Mouse (Mus musculus): ENCODE results near the gene Rnf126.

The Rnf126 gene

DNA sequence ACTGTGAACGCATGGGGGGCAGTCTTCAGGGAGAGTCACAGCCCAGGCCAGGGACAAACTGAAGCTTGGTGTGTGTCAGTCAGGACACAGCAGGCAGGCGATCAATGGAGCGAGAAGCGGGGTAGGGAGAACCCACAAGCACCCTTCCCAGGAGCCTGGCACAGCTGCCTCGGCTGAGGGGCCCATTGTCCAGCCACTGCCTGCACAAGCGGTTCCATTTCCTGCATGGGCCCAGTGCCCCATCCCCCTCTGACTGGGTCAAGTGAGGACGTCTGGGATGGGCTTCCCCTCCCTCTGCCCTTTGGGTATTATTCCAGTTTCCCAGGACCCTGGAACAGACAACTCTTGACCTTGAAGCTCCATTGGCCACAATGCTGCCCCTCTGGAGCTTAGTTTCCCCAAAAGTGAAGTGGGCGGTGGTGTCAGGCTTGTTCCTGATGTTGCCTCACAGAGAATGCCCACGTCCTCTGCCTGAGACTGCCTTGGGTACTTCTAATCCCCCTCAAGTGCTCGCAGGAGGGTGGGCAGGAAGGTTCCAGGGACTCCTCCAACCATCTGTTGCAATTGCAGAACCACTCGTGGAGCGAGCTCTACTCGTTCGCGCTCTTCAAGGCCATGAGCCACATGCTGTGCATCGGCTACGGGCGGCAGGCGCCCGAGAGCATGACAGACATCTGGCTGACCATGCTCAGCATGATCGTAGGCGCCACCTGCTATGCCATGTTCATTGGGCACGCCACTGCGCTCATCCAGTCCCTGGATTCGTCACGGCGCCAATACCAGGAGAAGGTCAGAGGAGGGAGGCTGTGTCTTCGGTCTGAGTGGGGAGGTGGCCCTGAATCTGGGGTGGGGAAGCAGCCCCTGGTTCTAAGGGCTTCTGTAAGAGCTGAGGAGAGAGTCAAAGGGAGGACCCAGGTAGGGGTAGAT is 38.2 kb downstream of the Rnf126 start:
- DNase-seq (ENCODE audit: low spot score), result no peak

DNA sequence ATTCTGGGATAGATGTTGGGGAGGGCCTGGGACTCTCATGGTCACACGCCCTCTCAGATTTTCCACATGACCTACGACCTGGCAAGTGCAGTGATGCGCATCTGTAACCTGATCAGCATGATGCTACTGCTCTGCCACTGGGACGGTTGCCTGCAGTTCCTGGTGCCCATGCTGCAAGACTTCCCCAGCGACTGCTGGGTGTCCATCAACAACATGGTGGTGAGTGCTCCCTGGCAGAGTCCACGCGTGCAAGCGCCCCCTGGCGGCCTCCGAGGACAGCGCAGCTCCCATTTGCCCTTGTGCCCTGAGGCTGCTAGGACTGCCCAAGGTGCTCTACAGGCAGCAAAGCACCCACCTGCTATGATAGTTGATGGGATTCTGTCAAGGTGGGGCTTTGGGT is 40.7 kb downstream of the Rnf126 start:
- peak; percentile 67 for DNase-seq (ENCODE audit: low spot score)

DNA sequence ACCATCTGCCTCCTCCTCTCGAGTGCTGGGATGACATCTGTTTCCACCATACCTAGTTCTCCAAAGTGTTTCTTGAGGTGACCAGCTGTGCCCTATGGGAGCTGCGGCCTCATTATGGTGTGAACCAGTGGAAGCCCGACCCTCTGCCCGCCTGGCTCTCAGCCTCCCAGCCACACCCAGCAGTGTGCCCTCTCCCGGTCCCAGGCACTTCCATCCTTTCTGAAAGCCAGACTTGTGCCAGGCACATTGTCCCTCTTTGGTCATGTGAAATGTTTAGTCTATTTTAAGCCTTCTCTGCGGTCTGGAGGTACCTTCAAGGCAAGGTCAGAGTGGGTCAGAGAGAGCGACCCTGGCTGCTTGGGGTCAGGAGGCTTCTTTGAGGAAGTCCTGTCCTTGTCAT is 43.1 kb downstream of the Rnf126 start:
- DNase-seq (ENCODE audit: low spot score), result no peak

DNA sequence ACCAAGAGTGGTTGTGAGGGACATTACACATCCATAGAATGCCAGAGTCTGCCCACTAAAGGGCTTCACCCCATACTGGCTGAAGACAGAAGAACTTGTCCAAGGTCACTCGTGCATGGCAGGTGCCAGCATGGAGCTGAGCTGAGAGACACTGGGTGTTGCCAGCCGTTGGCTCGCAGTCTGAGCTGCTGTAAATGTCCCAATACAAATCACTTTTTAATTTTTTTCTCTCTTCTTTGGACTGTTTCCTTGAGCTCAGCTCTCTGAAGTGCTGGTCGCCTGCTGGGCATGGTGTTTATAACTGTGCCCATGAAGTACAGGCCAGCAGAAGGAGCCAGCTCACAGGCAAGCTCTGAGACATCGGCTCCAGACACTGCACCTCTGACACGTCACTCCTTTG is 43.7 kb downstream of the Rnf126 start:
- DNase-seq (ENCODE audit: low spot score), result no peak

DNA sequence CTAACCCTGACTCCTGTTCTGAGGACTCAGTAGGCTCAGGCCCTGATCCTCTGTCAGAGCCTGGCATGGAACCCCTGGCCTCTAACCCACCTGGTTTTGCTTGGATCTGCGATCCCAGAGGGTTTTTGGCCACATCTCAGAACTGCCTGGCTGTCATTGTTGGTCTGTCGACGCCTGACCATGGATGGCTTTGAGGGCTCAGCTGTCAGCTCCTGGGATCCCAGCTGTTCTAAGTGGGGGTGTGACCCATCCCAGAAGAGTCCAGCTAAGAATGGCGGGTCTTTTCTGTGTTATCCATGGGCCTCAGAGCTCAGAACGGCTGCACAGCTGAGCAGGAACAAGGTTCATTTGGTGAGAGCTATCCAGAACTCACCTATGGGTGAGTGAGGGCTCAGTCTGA is 45.7 kb downstream of the Rnf126 start:
- DNase-seq (ENCODE audit: low spot score), result no peak

DNA sequence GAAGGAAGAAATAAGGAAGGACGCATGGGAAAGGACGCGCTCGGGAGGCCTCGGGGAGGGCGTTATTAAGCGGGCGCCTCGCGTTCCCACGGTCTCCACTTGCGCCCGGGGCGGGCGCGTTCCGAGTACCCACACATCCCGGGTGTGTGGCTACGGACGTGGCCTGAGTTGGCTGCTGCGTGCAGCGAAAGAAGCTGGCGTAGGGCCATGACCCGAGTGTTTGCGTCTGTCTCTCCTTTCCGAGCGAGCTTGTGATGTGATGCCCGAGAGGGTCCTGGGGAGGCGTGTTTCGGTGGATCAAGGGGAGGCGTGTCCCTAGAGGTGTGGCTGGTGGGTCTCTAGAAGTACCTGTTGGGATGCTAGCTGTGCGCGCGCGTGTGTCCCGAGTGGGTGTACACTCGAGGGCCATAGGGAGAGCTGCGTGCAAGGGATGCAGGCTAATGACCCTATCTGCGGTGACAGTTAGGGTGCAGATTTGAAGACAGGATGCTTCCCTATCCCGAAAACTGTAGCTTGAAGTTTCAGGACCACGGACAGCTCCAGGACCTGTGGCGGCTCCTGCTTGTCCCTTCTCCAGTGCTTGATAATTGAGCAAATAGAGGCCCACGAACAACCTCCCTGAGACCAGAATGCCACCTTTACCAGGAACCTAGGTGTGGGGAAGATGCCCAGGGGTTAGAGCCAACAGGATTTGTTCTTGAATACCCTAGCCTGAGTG is 49.0 kb downstream of the Rnf126 start:
- DNase-seq (ENCODE audit: low spot score), result peak; percentile 58

DNA sequence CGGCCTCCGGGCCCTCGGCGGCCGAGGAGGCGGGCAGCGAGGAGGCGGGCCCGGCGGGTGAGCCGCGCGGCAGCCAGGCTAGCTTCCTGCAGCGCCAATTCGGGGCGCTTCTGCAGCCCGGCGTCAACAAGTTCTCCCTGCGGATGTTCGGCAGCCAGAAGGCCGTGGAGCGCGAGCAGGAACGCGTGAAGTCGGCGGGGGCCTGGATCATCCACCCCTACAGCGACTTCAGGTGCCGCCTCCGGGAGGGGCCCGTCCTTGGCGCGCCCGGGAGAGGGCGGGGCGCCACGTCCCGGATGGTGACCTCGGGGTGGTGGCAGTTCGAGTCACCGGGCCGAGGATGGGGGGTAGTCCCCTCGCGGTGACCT is 49.8 kb downstream of the Rnf126 start:
- no peak for DNase-seq (ENCODE audit: low spot score)

DNA sequence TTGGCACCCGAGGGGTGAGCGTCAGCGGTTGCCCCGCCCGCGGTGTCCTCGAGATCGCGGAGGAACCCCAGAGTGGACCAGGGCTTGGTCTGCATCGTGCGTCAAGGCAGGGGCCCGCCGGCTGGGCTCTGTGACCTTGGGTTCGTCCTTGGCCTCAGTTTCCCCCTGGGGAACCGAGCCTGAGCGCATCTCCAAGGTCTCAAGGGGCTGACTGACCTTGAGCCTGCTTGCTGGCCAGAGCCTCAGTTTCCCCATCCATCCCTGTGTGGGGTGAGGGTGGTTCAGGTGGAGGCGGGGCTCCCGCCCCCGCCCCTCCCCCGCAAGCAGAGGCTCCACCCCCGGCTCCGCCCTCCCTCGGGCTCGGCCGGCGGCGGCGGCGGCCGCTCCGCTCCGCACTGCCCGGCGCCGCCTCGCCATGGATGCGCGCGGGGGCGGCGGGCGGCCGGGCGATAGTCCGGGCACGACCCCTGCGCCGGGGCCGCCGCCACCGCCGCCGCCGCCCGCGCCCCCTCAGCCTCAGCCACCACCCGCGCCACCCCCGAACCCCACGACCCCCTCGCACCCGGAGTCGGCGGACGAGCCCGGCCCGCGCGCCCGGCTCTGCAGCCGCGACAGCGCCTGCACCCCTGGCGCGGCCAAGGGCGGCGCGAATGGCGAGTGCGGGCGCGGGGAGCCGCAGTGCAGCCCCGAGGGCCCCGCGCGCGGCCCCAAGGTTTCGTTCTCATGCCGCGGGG is 50.3 kb downstream of the Rnf126 start, which contains the start of gene Hcn2:
Gene Hcn2, plus strand, starts transcription at position 381 of the 734 bp plus-strand sequence.
- no peak for DNase-seq (ENCODE audit: low spot score)

DNA sequence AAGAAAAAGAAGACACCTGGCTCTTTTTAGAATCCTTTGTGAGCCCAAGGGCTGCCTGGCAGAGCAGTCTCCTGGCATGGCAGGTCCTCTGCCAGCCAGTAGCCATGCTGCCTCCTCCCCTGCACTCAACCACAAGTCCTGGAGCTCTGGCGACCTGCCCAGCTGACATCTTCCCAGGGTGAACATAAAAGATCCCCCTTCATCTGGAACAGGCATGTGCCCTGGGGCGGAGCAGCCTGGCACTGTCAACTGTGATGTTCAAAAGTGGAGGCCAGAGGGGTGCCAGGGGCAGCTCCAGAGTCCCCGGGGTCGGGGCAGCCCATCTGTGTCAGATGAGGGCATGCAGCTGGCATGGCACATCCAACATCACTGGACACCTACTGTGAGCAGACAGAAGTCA is 51.8 kb downstream of the Rnf126 start:
- no peak for DNase-seq (ENCODE audit: low spot score)

DNA sequence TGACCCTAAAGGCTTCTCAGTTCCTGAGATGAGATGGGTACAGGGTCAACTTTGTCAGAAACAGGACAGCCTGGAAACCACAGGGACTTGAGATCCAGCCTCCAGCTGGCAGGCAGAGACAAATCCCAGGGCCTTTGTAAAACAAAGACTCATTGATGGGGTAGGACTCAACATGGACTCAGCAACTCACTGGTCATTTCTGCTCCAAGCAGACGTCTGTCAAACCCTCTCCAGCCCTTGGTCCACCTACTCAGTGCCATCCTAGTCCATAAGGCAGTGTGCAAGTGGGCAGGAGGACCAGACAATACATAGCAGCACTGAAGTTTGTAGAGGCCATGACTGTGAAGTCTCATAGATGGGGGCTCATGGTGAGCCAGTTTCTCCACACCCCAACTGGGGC is 53.6 kb downstream of the Rnf126 start:
- no peak for DNase-seq (ENCODE audit: low spot score)

DNA sequence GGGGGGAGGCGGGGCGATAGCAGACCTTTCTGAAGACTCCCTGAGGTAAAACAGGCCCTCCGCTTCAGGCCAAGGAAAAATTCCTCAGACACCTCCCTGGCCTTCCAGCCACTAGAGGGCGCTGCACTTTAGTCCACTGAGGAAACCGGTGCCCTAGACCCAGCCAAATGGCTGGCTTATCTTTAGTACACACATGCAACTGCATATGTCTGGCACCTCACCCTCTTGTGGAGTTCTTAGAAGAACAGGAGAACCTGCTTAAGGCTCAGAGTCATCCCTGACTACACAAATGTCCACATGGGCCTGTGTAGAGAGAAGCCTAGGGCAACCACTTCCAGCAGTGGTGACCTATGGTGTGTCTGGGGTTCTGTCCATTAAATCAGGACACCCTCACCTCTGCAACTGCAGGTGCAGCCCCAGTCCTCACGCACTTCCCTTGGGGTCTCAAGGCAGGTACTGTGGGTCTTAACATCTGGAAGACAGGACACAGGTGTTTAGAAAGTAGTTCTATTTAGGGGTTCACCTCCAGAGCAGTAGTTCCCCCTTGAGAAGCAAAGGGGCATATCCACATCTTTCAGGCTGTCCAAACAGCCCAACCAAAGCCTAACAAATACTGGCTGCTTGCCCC is 54.1 kb downstream of the Rnf126 start:
- DNase-seq (ENCODE audit: low spot score), result peak; percentile 82

DNA sequence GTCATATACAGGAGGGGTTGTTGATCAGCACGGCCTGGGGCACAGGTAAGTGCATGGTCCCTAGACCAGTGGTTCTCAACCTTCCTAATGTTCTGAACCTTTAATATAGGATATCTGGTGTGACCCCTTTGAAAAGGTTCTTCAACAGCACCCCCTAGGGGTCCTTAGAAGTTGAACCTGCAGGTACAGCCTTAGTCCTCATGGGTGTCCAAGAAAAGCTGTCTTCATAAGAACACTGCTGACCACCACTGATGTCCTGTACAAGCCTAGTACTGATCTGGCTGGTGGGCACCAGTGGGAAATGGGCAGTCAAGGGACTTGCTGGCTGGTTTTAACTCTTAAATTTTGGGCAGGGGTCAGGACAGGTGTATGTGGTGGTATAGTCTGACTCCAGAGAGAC is 54.7 kb downstream of the Rnf126 start:
- no peak for DNase-seq (ENCODE audit: low spot score)

DNA sequence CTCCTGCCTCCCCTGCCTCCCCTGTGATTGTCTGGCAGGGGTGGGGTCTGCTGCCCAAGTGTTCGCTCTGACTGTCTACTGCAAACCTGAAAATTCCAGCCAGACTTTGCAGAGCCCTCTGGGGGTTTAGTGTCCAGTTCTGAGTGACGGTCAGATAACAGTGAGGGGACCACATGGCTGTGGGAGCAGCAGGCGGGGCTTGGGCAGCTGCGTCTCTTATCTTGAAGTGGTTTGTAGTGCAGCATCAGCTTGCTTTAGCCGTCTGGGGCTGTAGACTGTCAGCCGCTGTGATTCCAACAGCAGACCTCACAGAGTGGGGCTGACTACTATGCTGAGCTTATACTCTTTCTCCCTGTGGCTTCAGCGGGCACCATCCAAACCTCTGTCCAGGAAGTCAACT is 57.4 kb downstream of the Rnf126 start:
- no peak for DNase-seq (ENCODE audit: low spot score)

DNA sequence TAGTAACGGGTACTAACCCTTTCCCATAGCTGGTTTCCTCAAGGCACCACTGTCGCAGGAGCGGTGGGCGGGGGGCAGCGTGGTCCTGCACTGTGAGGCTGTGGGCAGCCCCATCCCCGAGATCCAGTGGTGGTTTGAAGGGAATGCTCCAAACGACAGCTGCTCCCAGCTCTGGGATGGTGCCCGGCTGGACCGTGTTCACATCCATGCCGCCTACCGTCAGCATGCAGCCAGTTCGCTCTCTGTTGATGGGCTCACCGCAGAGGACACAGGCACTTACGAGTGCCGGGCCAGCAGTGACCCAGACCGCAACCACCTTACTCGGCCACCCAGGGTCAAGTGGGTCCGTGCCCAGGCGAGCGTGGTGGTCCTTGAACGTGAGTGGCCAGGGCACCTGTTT is 58.1 kb downstream of the Rnf126 start:
- DNase-seq (ENCODE audit: low spot score), result no peak
